Mouse (Mus musculus): ENCODE measurements around the gene Dhrs11.
A peak's percentile ranks its signal among the peaks of the same experiment; 100 is the strongest.

GRCm38 (mm10) chr11:84797627-84798353 lies 31.0 kb downstream of the Dhrs11 start:
- TF ChIP-seq CTCF (IDR thresholded peaks at IDR 0.05; ENCODE audit: low read depth) (peak; percentile 94), EP300 (optimal IDR thresholded peaks at IDR 0.05) (no peak)

Data from stomach, postnatal 0 days (tissue).